Mouse (Mus musculus) intestine, embryonic 14.5 days (tissue): ENCODE measurements around the gene Sgsh. TPM values are rescaled to one million over a fixed set of nuclear protein-coding genes. Genes with fewer than 3 reads are reported as not detected.
"Not testable (repeated sequence)": the region's sequence is repeated elsewhere in the genome, so short reads cannot be mapped to it uniquely, and the experiment has no call there.

Experiments used
- ATAC-seq: fragments of 200-750 bp; cut with Nextera tagmentation; replicated peaks from 2 replicates; pipeline ENCODE4 v1.8.0; 2017; ENCODE audit warnings: low read depth, moderate number of reproducible peaks, moderate TSS enrichment, moderate library complexity; ENCODE audit not compliant: low FRiP score, low TSS enrichment
- DNase-seq: peaks from one replicate; pipeline ENCODE4 v3.0.0-alpha.2; 2018; ENCODE audit warnings: low spot score
- H3K27ac ChIP-seq: fragments of 300-500 bp; sonication (generic); 2 replicates; pipeline ENCODE4 v1.5.1; 2014; ENCODE audit warnings: low read depth, mild to moderate bottlenecking, control low read depth
- H3K27me3 ChIP-seq: fragments of 300-500 bp; sonication (generic); replicated peaks from 2 replicates; pipeline ENCODE4 v1.6.1; 2014; ENCODE audit warnings: low read length, control low read depth; ENCODE audit not compliant: control insufficient read depth, insufficient read depth
- H3K36me3 ChIP-seq: fragments of 300-500 bp; sonication (generic); 2 replicates; pipeline ENCODE4 v1.6.1; 2014; ENCODE audit warnings: low read length, control low read depth; ENCODE audit not compliant: control insufficient read depth, insufficient read depth
- H3K4me1 ChIP-seq: fragments of 300-500 bp; sonication (generic); replicated peaks from 2 replicates; pipeline ENCODE4 v1.6.1; 2014; ENCODE audit warnings: low read length, control low read depth, mixed read lengths; ENCODE audit not compliant: control insufficient read depth, insufficient read depth
- H3K4me2 ChIP-seq: fragments of 300-500 bp; sonication (generic); 2 replicates; pipeline ENCODE4 v1.6.1; 2014; ENCODE audit warnings: low read length
- H3K4me3 ChIP-seq: fragments of 300-500 bp; sonication (generic); 2 replicates; pipeline ENCODE4 v1.5.1; 2014; ENCODE audit warnings: low read depth, low read length, control low read depth, mixed read lengths
- H3K9ac ChIP-seq: fragments of 300-500 bp; sonication (generic); 2 replicates; pipeline ENCODE4 v1.6.1; 2014; ENCODE audit warnings: mild to moderate bottlenecking, low read length
- H3K9me3 ChIP-seq: fragments of 300-500 bp; sonication (generic); 2 replicates; pipeline ENCODE4 v1.6.1; 2016; ENCODE audit warnings: low read length, control low read depth; ENCODE audit not compliant: control insufficient read depth
- WGBS: fragments of 180-500 bp; shearing (Covaris S2); extraction: QIAGEN DNeasy Blood & Tissue Kit; methylation state at CpG from one replicate; pipeline ENCODE4 v1.1.7; 2014; 5-methylcytosine and 5-hydroxymethylcytosine counted together
- polyA plus RNA-seq: library from polyadenylated mRNA; unstranded; fragments of >200 nt; fragmentation: Nextera tagmentation; extraction: Ambion mirVana; gene quantifications from 2 replicates; pipeline ENCODE4 v1.2.1, GENCODE M21; 2014

Gene Sgsh
- polyA plus RNA-seq, 1 experiment from 2014 or later = 7.5 TPM

- peak; percentile 84 for DNase-seq
- Histone ChIP-seq H3K27ac (peak within 1 kb of the TSS; percentile 59), H3K9me3 (no peaks in the 10 kb centered on the region), H3K27me3 (peaks cover 13% of the 10 kb centered on the region; the same call in 1 of the 2 replicates), H3K4me3 (peak within 1 kb of the TSS; percentile 62), H3K4me1 (peaks cover 15% of the 10 kb centered on the region), H3K9ac (peak within 1 kb of the TSS; percentile 56), H3K4me2 (peak within 1 kb of the TSS; percentile 82), H3K36me3 (no peaks in the 10 kb centered on the region)
- WGBS = under 1% methylated on average over 19 of the region's 19 CpGs
- peak; percentile 61 for ATAC-seq
Measured at GRCm38 (mm10) chr11:119392800-119393482, 37.6 kb upstream of the Sgsh start, which contains the start of gene Rnf213. Gene Rnf213, plus strand, starts transcription at chr11:119393100.

DNA sequence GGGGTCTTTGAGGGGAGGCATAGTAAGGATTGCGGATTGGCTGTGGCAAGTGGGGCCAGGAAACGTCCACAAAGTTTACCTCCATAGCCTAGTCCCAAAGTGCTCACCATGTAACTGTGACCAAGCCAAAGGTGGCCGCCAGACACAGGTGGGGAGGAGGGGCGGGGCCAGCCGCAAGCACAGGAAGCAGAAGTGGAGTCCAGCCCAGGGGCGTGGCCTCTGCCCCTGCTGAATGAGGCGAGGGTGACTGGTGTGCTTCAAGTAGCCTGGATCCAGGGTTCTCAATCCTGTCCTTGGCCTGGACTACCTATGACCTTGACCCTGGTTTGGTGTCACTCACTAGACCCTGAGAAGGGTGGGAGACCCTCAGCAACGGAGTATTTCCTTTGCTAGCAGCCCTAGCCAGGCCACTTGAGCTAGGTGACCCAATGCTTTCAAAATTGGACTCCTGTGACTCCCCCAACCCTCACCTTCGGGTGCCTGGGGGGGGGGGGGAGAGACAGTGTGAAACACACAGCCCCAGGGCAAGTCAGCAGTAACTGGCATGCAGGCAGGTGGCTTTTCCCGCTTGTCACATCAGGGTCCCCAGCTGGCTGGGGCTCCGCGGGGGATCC, 36.8 kb upstream of the Sgsh start:
- WGBS = 9% methylated on average over 12 of the region's 12 CpGs
- H3K27ac ChIP-seq = 0 out of 2 replicates have a peak overlapping the region, but pooled peaks have one; percentile 59
- H3K4me2 ChIP-seq = peak overlapping the region; percentile 82
- H3K4me1 ChIP-seq = peaks cover 15% of the 10 kb centered on the region
- peak; percentile 75 for DNase-seq
- ATAC-seq = peak; percentile 62
- H3K9ac ChIP-seq = no peak overlapping the region
- H3K9me3 ChIP-seq = no peaks in the 10 kb centered on the region
- H3K27me3 ChIP-seq = peaks cover 13% of the 10 kb centered on the region; the same call in 1 of the 2 replicates
- H3K4me3 ChIP-seq = peak overlapping the region; percentile 62
- no peaks in the 10 kb centered on the region for H3K36me3 ChIP-seq

DNA sequence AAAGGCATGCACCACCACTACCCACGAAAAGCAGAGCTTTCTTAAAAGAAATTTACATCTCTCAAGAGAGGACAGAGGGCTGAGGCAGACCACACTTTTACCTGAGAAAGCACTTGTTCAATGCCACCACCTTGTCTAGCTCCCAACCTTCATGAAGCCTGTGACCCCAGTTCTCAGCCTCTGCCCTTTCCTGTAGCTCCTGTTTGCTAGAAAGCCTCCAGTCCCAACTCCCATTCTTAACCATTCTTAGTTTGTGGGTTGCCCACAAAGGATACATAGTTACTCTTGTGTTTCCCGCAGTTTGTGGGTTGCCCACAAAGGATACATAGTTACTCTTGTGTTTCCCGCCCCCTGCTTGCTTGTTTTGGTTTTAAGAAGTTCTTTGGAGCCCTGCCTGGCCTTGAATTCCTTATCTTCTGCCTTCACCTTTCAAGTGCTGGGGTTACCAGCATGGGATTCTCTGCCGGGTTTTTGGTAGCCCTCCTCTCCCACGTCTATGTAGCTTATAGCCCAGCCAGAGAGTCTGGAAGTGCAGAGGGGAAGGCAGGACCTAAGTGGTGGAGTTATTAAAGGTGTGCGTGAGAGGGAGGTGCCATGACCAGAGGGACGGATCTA, 36.2 kb upstream of the Sgsh start:
- no peak overlapping the region for H3K9ac ChIP-seq

GRCm38 (mm10) chr11:119390271-119391231, 35.2 kb upstream of the Sgsh start:
- Histone ChIP-seq H3K9ac (peak overlapping the region; percentile 66), H3K27me3 (peaks cover 13% of the 10 kb centered on the region; the same call in 1 of the 2 replicates), H3K4me2 (peak overlapping the region; percentile 95), H3K4me1 (peaks cover 15% of the 10 kb centered on the region), H3K9me3 (no peaks in the 10 kb centered on the region), H3K36me3 (no peaks in the 10 kb centered on the region), H3K27ac (peak overlapping the region; percentile 57; the same call in 1 of the 2 replicates), H3K4me3 (peak overlapping the region; percentile 78)
- peak; percentile 85 for DNase-seq
- ATAC-seq = 0 out of 2 replicates have a peak, but pooled peaks have one; percentile 25
- WGBS = 3% methylated on average over 53 of the region's 53 CpGs

More for the DNA sequence above, 36.2 kb upstream of the Sgsh start:
- Histone ChIP-seq H3K4me3 (no peak overlapping the region), H3K9me3 (no peaks in the 10 kb centered on the region), H3K27me3 (peaks cover 13% of the 10 kb centered on the region; the same call in 1 of the 2 replicates), H3K36me3 (no peaks in the 10 kb centered on the region), H3K27ac (no peak overlapping the region), H3K4me2 (peak overlapping the region; percentile 82; the same call in 1 of the 2 replicates), H3K4me1 (peaks cover 15% of the 10 kb centered on the region)
- 43% methylated on average over 7 of the region's 7 CpGs for WGBS
- DNase-seq (peak; percentile 53), ATAC-seq (no peak)

DNA sequence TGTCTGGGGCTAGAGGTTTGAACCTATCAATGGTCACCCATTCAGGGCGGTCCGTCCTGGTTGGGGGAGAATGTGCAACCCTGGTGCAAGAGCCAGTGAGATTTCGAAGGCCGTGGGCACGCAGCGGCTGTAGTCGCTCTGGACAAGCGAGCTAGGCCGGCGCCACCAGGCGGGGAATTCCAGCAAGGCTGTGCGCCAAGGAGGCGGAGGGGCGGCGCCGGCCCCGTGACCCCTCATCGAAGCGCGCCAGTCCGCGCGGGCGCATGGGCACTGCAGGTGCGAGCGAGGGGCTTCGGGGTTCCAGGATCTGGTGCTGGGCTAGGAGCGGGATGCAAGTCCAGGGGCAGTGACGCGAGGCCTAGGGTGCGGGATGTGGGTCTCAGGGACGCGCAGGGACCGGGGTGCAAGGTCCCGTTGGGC, 34.5 kb upstream of the Sgsh start:
- H3K9me3 ChIP-seq = no peaks in the 10 kb centered on the region
- no peak for DNase-seq
- no peaks in the 10 kb centered on the region for H3K36me3 ChIP-seq
- under 1% methylated on average over 35 of the region's 35 CpGs for WGBS
- peaks cover 15% of the 10 kb centered on the region for H3K4me1 ChIP-seq
- H3K9ac ChIP-seq = peak overlapping the region; percentile 66
- H3K4me2 ChIP-seq = peak overlapping the region; percentile 95
- peak overlapping the region; percentile 57; the same call in 1 of the 2 replicates for H3K27ac ChIP-seq
- H3K27me3 ChIP-seq = peaks cover 11% of the 10 kb centered on the region; the same call in 1 of the 2 replicates
- peak overlapping the region; percentile 78 for H3K4me3 ChIP-seq
- ATAC-seq = peak; percentile 38

- not testable (repeated sequence) for H3K9me3 ChIP-seq, ATAC-seq, H3K27me3 ChIP-seq, H3K27ac ChIP-seq, H3K36me3 ChIP-seq, H3K4me2 ChIP-seq, H3K4me3 ChIP-seq, H3K4me1 ChIP-seq, DNase-seq, H3K9ac ChIP-seq
- 14% methylated on average over 3 of the region's 3 CpGs for WGBS
Measured at GRCm38 (mm10) chr11:119387273-119387672, 31.9 kb upstream of the Sgsh start.

GRCm38 (mm10) chr11:119386306-119386705, 31.0 kb upstream of the Sgsh start:
- no peaks in the 10 kb centered on the region for H3K9me3 ChIP-seq
- 95% methylated on average over 5 of the region's 5 CpGs for WGBS
- no peak overlapping the region for H3K4me3 ChIP-seq
- H3K4me2 ChIP-seq = no peak overlapping the region
- H3K36me3 ChIP-seq = no peaks in the 10 kb centered on the region
- H3K9ac ChIP-seq = no peak overlapping the region
- H3K27me3 ChIP-seq = no peaks in the 10 kb centered on the region
- peaks cover 10% of the 10 kb centered on the region; the same call in 1 of the 2 replicates for H3K4me1 ChIP-seq
- no peak for ATAC-seq
- H3K27ac ChIP-seq = no peak overlapping the region
- no peak for DNase-seq
